Mouse (Mus musculus) liver, postnatal 0 days (tissue): ENCODE measurements at regions not wholly inside any gene's neighbourhood (a gene's known extent, or its start where the extent isn't known, plus 50 kb on each side); places are given as distances from the start of the nearest gene placed in this dataset.
A peak's percentile ranks its signal among the peaks of the same experiment; 100 is the strongest.
"Not testable (repeated sequence)": the region's sequence is repeated elsewhere in the genome, so short reads cannot be mapped to it uniquely, and the experiment has no call there.

Experiments
- ATAC-seq: fragments of 200-750 bp; cut with Nextera tagmentation; 2 replicates; pipeline ENCODE4 v1.8.0; 2017; ENCODE audit warnings: mild to moderate bottlenecking, moderate library complexity
- DNase-seq: peaks from one replicate; pipeline ENCODE4 v3.0.0-alpha.2; 2016
- H3K27ac ChIP-seq: fragments of 300-500 bp; sonication (generic); 2 replicates; pipeline ENCODE4 v1.5.1; 2014; ENCODE audit warnings: antibody characterized with exemption, moderate library complexity, mild to moderate bottlenecking, low read depth
- H3K27me3 ChIP-seq: fragments of 300-500 bp; sonication (generic); 2 replicates; pipeline ENCODE4 v1.6.1; 2014; ENCODE audit warnings: low read length, control low read depth, mixed read lengths; ENCODE audit not compliant: insufficient read depth
- H3K36me3 ChIP-seq: fragments of 300-500 bp; sonication (generic); replicated peaks from 2 replicates; pipeline ENCODE4 v1.6.1; 2014; ENCODE audit warnings: mild to moderate bottlenecking, control low read depth, low read length, moderate library complexity, mixed read lengths; ENCODE audit not compliant: insufficient read depth
- H3K4me1 ChIP-seq: fragments of 300-500 bp; sonication (generic); 2 replicates; pipeline ENCODE4 v1.6.1; 2014; ENCODE audit warnings: antibody characterized with exemption, mild to moderate bottlenecking, control low read depth; ENCODE audit not compliant: insufficient read depth
- H3K4me2 ChIP-seq: fragments of 300-500 bp; sonication (generic); 2 replicates; pipeline ENCODE4 v1.6.1; 2014; ENCODE audit warnings: low read depth, mild to moderate bottlenecking, low read length, moderate library complexity, mixed read lengths
- H3K4me3 ChIP-seq: fragments of 300-500 bp; sonication (generic); 2 replicates; pipeline ENCODE4 v1.5.1; 2014; ENCODE audit warnings: low read depth, low read length
- H3K9ac ChIP-seq: fragments of 300-500 bp; sonication (generic); replicated peaks from 2 replicates; pipeline ENCODE4 v1.6.1; 2014; ENCODE audit warnings: mild to moderate bottlenecking, moderate library complexity
- H3K9me3 ChIP-seq: fragments of 300-500 bp; sonication (generic); 2 replicates; pipeline ENCODE4 v1.6.1; 2016; ENCODE audit warnings: mild to moderate bottlenecking, control low read depth, low read length, mixed read lengths
- CTCF ChIP-seq: sonication (generic); IDR thresholded peaks from 2 replicates; pipeline ENCODE4 v1.5.1; 2016; ENCODE audit warnings: antibody characterized with exemption, low read depth
- EP300 ChIP-seq: IDR thresholded peaks from 2 replicates; pipeline ENCODE4 v1.6.1; 2016; ENCODE audit warnings: antibody characterized with exemption, low read depth, mild to moderate bottlenecking
- WGBS: fragments of 180-500 bp; shearing (Covaris S2); extraction: QIAGEN DNeasy Blood & Tissue Kit; methylation state at CpG from one replicate; pipeline ENCODE4 v1.1.7; 2014; ENCODE audit not compliant: insufficient replicate concordance; 5-methylcytosine and 5-hydroxymethylcytosine counted together

- H3K9ac ChIP-seq, H3K4me3 ChIP-seq, DNase-seq, H3K27me3 ChIP-seq, H3K36me3 ChIP-seq, H3K9me3 ChIP-seq, H3K4me2 ChIP-seq, H3K27ac ChIP-seq, ATAC-seq, H3K4me1 ChIP-seq: not testable (repeated sequence)
- peak; percentile 23 for TF ChIP-seq CTCF
- WGBS, result 88% methylated on average over 3 of the region's 3 CpGs
Measured at GRCm38 (mm10) chr17:47237881-47238280, 130.8 kb upstream of the Mrps10 start.

DNA sequence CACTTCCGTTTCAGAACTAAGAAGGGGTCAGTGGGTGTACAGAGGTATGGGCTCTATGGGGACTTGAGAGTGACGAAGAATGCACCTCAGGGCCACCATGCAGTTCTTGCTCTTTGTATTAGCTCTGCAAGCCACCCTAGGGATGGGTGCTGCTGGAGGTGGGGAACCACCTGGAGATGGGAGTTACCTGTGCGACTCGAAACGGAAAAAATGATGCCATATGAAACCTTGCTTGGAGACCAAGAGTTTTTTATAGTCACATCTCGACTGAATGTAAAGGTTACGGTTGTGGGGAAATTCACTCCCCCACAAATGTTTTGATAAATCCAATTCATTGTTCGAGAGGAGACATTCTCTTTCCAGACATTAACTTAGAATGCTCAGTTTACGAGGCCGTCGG lies 134.3 kb upstream of the Mrps10 start:
- Histone ChIP-seq H3K27me3 (no peaks in the 10 kb centered on the region), H3K27ac (no peak overlapping the region), H3K36me3 (no peaks in the 10 kb centered on the region; the same call in 1 of the 2 replicates), H3K4me3 (no peak overlapping the region), H3K4me1 (no peaks in the 10 kb centered on the region), H3K9me3 (no peaks in the 10 kb centered on the region), H3K4me2 (no peak overlapping the region), H3K9ac (no peak overlapping the region)
- no peak for TF ChIP-seq CTCF
- TF ChIP-seq EP300, result no peak
- no peak for ATAC-seq
- WGBS, result 81% methylated on average over 11 of the region's 11 CpGs
- DNase-seq, result no peak

GRCm38 (mm10) chr17:47233003-47233678 lies 135.5 kb upstream of the Mrps10 start:
- H3K36me3 ChIP-seq, result no peaks in the 10 kb centered on the region; the same call in 1 of the 2 replicates
- TF ChIP-seq CTCF (no peak), EP300 (no peak)
- H3K9me3 ChIP-seq, result no peaks in the 10 kb centered on the region
- ATAC-seq (no peak), DNase-seq (no peak)
- 72% methylated on average over 8 of the region's 8 CpGs for WGBS
- H3K4me2 ChIP-seq, result no peak overlapping the region
- H3K4me3 ChIP-seq, result no peak overlapping the region
- H3K9ac ChIP-seq, result no peak overlapping the region
- H3K27me3 ChIP-seq, result no peaks in the 10 kb centered on the region
- H3K27ac ChIP-seq, result no peak overlapping the region
- no peaks in the 10 kb centered on the region for H3K4me1 ChIP-seq

DNA sequence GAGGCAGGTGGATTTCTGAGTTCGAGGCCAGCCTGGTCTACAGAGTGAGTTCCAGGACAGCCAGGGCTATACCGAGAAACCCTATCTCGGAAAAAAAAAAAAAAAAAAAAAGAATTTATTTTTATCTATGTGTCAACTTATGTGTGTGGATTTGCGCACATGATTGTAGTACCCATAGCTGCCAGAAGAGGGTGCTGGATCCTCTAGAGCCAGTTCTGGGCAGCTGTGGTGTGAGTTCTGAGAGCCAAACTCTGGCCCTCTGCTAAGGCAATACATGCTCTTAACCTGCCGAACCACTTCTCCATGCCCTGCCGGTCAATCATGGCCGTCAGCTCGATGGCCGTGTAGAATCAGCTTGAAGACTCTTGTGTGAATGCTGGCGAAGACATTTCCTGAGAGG lies 138.0 kb upstream of the Mrps10 start:
- Histone ChIP-seq H3K36me3 (no peaks in the 10 kb centered on the region; the same call in 1 of the 2 replicates), H3K9me3 (no peaks in the 10 kb centered on the region), H3K4me1 (peaks cover 2% of the 10 kb centered on the region), H3K27ac (no peak overlapping the region), H3K27me3 (no peaks in the 10 kb centered on the region), H3K4me2 (no peak overlapping the region), H3K9ac (no peak overlapping the region), H3K4me3 (no peak overlapping the region)
- 90% methylated on average over 10 of the region's 10 CpGs for WGBS
- ATAC-seq (no peak), DNase-seq (peak; percentile 33)
- TF ChIP-seq CTCF (peak; percentile 57), EP300 (no peak)

GRCm38 (mm10) chr17:47226391-47226790 lies 142.3 kb upstream of the Mrps10 start:
- Histone ChIP-seq H3K4me2 (no peak overlapping the region), H3K9ac (no peak overlapping the region), H3K4me1 (peaks cover 4% of the 10 kb centered on the region), H3K9me3 (no peaks in the 10 kb centered on the region), H3K27ac (no peak overlapping the region), H3K36me3 (no peaks in the 10 kb centered on the region; the same call in 1 of the 2 replicates), H3K4me3 (no peak overlapping the region), H3K27me3 (no peaks in the 10 kb centered on the region)
- WGBS, result 68% methylated on average over 11 of the region's 11 CpGs
- DNase-seq (no peak), ATAC-seq (no peak)
- TF ChIP-seq CTCF (no peak), EP300 (no peak)

DNA sequence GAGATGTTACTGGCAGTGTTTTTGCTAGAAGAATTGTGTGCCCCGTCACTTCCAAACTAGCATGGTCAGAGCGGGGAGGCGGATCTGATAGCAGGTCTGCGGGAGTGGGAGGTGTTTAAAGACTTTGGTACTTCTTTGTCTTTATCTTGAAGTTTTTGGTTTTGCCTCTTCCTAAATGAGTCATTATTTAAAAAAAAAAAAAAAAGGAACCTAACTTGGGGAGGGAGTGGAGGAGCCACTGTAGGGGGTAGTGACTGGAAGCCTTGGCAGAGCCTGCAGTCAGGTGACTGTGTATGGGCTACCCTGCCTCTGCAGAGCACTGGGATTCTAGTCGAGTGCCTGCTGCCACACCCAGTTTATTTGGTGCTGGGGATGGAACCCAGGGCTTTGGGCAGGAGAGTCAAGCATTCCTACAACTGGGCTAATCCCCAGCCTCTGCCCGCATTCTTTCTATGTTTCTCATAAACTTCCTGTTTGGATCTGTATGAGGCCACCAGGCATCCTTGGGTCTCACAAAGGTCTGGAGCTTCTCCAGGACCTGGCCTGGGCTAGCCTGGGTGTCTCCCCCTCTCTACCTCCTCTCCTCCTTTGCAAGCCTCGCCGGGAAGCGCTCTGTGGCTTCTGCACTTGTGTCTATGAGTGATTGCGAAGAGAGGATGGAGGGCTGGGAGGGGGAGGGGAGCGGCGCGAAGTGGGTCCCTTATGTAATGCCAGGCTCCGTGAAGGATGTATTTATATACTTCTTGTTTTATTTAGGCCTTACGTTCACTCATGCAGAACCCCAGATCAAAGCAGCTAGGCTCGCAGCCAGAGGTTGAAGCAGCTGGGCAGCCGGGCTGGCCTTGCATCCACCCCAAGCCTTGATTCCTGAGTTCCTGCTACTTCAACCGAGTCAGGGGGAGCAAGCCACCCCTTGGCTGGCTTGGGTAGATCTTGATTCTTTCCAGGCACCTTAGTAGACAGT lies 143.1 kb upstream of the Mrps10 start:
- TF ChIP-seq CTCF, result no peak
- no peak for TF ChIP-seq EP300
- H3K9me3 ChIP-seq, result no peaks in the 10 kb centered on the region
- H3K27me3 ChIP-seq, result no peaks in the 10 kb centered on the region
- WGBS, result 40% methylated on average over 18 of the region's 18 CpGs
- H3K9ac ChIP-seq, result no peak overlapping the region
- peak overlapping the region; percentile 33; the same call in 1 of the 2 replicates for H3K4me2 ChIP-seq
- no peak overlapping the region for H3K4me3 ChIP-seq
- H3K36me3 ChIP-seq, result no peaks in the 10 kb centered on the region; the same call in 1 of the 2 replicates
- DNase-seq, result no peak
- peak; percentile 51 for ATAC-seq
- peak overlapping the region; percentile 42; the same call in 1 of the 2 replicates for H3K27ac ChIP-seq
- H3K4me1 ChIP-seq, result peaks cover 6% of the 10 kb centered on the region
